ENCODE assay signal across 18 mouse cellular contexts in the genomic region with DNA sequence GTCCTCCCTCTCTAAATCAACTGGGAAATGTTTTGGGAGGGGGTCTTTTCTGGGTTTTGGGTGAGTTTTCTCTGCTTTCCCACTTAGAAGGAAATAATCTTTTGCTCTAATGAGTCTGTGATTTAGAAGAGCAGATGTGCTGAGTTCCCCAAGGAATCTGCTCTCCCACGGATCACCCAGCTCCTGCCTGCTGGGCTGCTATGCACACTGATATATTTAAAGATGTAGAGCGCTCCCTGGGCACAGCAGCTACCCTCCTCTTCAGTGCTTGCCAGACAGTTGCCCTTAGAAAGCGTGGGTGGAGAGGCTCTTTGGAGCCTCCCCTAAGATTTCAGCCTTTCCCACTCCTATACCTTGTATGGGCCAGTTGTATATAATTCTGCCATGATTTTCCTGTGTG.
A peak's percentile ranks its signal among the peaks of the same experiment; 100 is the strongest.
DNase-seq lines count a peak whose midpoint lies in the region; ATAC-seq and TF ChIP-seq lines count a peak whose summit lies in the region.
"Had no signal": no experiment of that assay in that cellular context is flagged by ENCODE, and none has a peak within 500 bp of the region (broad histone marks: within the 10 kb centered on the region; RNA-seq: fewer than 3 reads in every experiment).

No protein-coding gene starts in this region.

- H3K4me3 ChIP-seq in hindbrain, embryonic 11.5 days (ENCODE audit: low read depth, low read length), result no peak overlapping the region
- no peak overlapping the region for H3K4me3 ChIP-seq in hindbrain, embryonic 14.5 days (replicated peaks; ENCODE audit: low read length)
- no peak overlapping the region for H3K4me3 ChIP-seq in left cerebral cortex, adult 2 months
- H3K4me3 ChIP-seq in hindbrain, embryonic 13.5 days, result no peak overlapping the region
- H3K4me3 ChIP-seq: forebrain, embryonic 10.5 days; heart, embryonic 12.5 days; liver, embryonic 12.5 days had no signal

- no peak overlapping the region for H3K9ac ChIP-seq in hindbrain, embryonic 11.5 days (ENCODE audit: low read depth, low read length)
- no peak overlapping the region for H3K9ac ChIP-seq in hindbrain, embryonic 14.5 days
- H3K9ac ChIP-seq in hindbrain, embryonic 13.5 days, result no peak overlapping the region
- H3K9ac ChIP-seq: heart, embryonic 12.5 days; liver, embryonic 12.5 days had no signal

- peak overlapping the region; percentile 33; the same call in 1 of the 2 replicates for H3K27ac ChIP-seq in hindbrain, embryonic 11.5 days (ENCODE audit: low read depth, low read length)
- no peak overlapping the region for H3K27ac ChIP-seq in hindbrain, embryonic 14.5 days
- H3K27ac ChIP-seq in left cerebral cortex, adult 2 months, result no peak overlapping the region; the same call in 1 of the 2 replicates
- peak overlapping the region; percentile 40 for H3K27ac ChIP-seq in hindbrain, embryonic 13.5 days
- H3K27ac ChIP-seq: forebrain, embryonic 10.5 days; kidney, postnatal 0 days; liver, embryonic 12.5 days had no signal

- TF ChIP-seq CTCF in left cerebral cortex, adult 2 months (IDR thresholded peaks at IDR 0.05), result no peak

- 76% methylated on average over 3 of the region's 3 CpGs for WGBS in hindbrain, embryonic 11.5 days
- WGBS in hindbrain, embryonic 14.5 days, result 62% methylated on average over 3 of the region's 3 CpGs
- WGBS in hindbrain, embryonic 13.5 days, result 46% methylated on average over 3 of the region's 3 CpGs

- no peak for DNase-seq in hindbrain, embryonic 11.5 days (ENCODE audit: low spot score)
- no peak for DNase-seq in hindbrain, embryonic 14.5 days (ENCODE audit: low spot score)
- peak; percentile 43 to 56 for DNase-seq in left cerebral cortex, postnatal 14 days (ENCODE audit: low spot score in 2 of 2)
- DNase-seq in left cerebral cortex, adult 2 months (ENCODE audit: extremely low spot score in 1 of 2, low spot score in 2 of 2), result no peak
- peak; percentile 87 for DNase-seq in brain, adult 2 months (ENCODE audit: low read depth, low spot score)
- DNase-seq in heart, adult 9 months (ENCODE audit: low spot score in 2 of 2), result no peak
- DNase-seq: cerebellum, adult 2 months; cerebellum, postnatal 36 days; heart, postnatal 14 days; kidney, adult 18-20 months; lung, adult 2 months; lung, postnatal 36 days; thymus, postnatal 36 days had no signal

- no peaks in the 10 kb centered on the region for H3K9me3 ChIP-seq in hindbrain, embryonic 11.5 days (ENCODE audit: control insufficient read depth, low read length)
- H3K9me3 ChIP-seq in hindbrain, embryonic 14.5 days (ENCODE audit: control insufficient read depth, low read length), result no peaks in the 10 kb centered on the region
- no peaks in the 10 kb centered on the region for H3K9me3 ChIP-seq in hindbrain, embryonic 13.5 days
- H3K9me3 ChIP-seq: forebrain, embryonic 10.5 days; heart, embryonic 12.5 days; liver, embryonic 12.5 days had no signal

- intact Hi-C loops in left cerebral cortex, postnatal 14 days (cut with DNase I), result no loop called here
- intact Hi-C loops in left cerebral cortex, adult 2 months (cut with DNase I), result no loop called here

- no peaks in the 10 kb centered on the region for H3K27me3 ChIP-seq in hindbrain, embryonic 11.5 days (ENCODE audit: control insufficient read depth, insufficient read depth, low read length)
- H3K27me3 ChIP-seq in hindbrain, embryonic 14.5 days (ENCODE audit: control insufficient read depth, insufficient read depth, low read length), result no peaks in the 10 kb centered on the region
- H3K27me3 ChIP-seq in hindbrain, embryonic 13.5 days, result no peaks in the 10 kb centered on the region
- H3K27me3 ChIP-seq: heart, embryonic 12.5 days had no signal

- no peak for ATAC-seq in hindbrain, embryonic 11.5 days (ENCODE audit: low FRiP score)
- no peak for ATAC-seq in hindbrain, embryonic 14.5 days (ENCODE audit: low FRiP score)
- ATAC-seq in hindbrain, embryonic 13.5 days (ENCODE audit: low FRiP score), result no peak
- ATAC-seq: liver, embryonic 12.5 days had no signal

- peaks cover 3% of the 10 kb centered on the region; the same call in 1 of the 2 replicates for H3K4me1 ChIP-seq in hindbrain, embryonic 11.5 days (replicated peaks; ENCODE audit: control insufficient read depth, insufficient read depth, low read length)
- H3K4me1 ChIP-seq in hindbrain, embryonic 14.5 days (replicated peaks; ENCODE audit: control insufficient read depth, insufficient read depth, low read length), result peaks cover 13% of the 10 kb centered on the region; the same call in 1 of the 2 replicates
- peaks cover 36% of the 10 kb centered on the region for H3K4me1 ChIP-seq in hindbrain, embryonic 13.5 days (replicated peaks)
- H3K4me1 ChIP-seq: liver, embryonic 12.5 days had no signal

- no peaks in the 10 kb centered on the region for H3K36me3 ChIP-seq in hindbrain, embryonic 11.5 days (ENCODE audit: control insufficient read depth, insufficient read depth, low read length)
- no peaks in the 10 kb centered on the region for H3K36me3 ChIP-seq in hindbrain, embryonic 14.5 days (replicated peaks; ENCODE audit: control insufficient read depth, insufficient read depth)
- no peaks in the 10 kb centered on the region for H3K36me3 ChIP-seq in hindbrain, embryonic 13.5 days
- H3K36me3 ChIP-seq: forebrain, embryonic 10.5 days; liver, embryonic 12.5 days had no signal

- H3K4me2 ChIP-seq in hindbrain, embryonic 11.5 days (replicated peaks; ENCODE audit: low read depth, low read length), result no peak overlapping the region
- no peak overlapping the region for H3K4me2 ChIP-seq in hindbrain, embryonic 14.5 days (replicated peaks)
- no peak overlapping the region for H3K4me2 ChIP-seq in hindbrain, embryonic 13.5 days
- H3K4me2 ChIP-seq: heart, embryonic 12.5 days; liver, embryonic 12.5 days had no signal

Comparison
In these comparisons a context has a peak if more than half of its experiments do, and no peak if none do; other contexts are left out.
1. DNase-seq: peak in left cerebral cortex, postnatal 14 days (2 of 2) and brain, adult 2 months (single experiment); none in hindbrain, embryonic 11.5 days (single experiment), hindbrain, embryonic 14.5 days (single experiment), left cerebral cortex, adult 2 months (0 of 2) and heart, adult 9 months (0 of 2).
2. H3K27ac ChIP-seq: peak in hindbrain, embryonic 11.5 days (single experiment) and hindbrain, embryonic 13.5 days (single experiment); none in hindbrain, embryonic 14.5 days (single experiment) and left cerebral cortex, adult 2 months (single experiment).